Mouse (Mus musculus) stomach, postnatal 0 days (tissue): ENCODE data around the gene Plekha5. TPM values are rescaled to one million over a fixed set of nuclear protein-coding genes. Genes with fewer than 3 reads are reported as not detected.

Experiments
- ATAC-seq: fragments of 200-750 bp; cut with Nextera tagmentation; 2 replicates; pipeline ENCODE4 v1.8.0; 2017; ENCODE audit not compliant: low FRiP score, low TSS enrichment
- DNase-seq: peaks from one replicate; pipeline ENCODE4 v3.0.0-alpha.2; 2016; ENCODE audit warnings: low spot score
- H3K27ac ChIP-seq: fragments of 300-500 bp; sonication (generic); replicated peaks from 2 replicates; pipeline ENCODE4 v1.5.1; 2014; ENCODE audit warnings: mild to moderate bottlenecking, control low read depth
- H3K27me3 ChIP-seq: fragments of 300-500 bp; sonication (generic); 2 replicates; pipeline ENCODE4 v1.6.1; 2014; ENCODE audit warnings: low read length; ENCODE audit not compliant: control insufficient read depth, insufficient read depth
- H3K36me3 ChIP-seq: fragments of 300-500 bp; sonication (generic); 2 replicates; pipeline ENCODE4 v1.6.1; 2014; ENCODE audit warnings: low read length, mixed read lengths; ENCODE audit not compliant: control insufficient read depth, insufficient read depth
- H3K4me1 ChIP-seq: fragments of 300-500 bp; sonication (generic); replicated peaks from 2 replicates; pipeline ENCODE4 v1.6.1; 2014; ENCODE audit warnings: antibody characterized with exemption; ENCODE audit not compliant: control insufficient read depth, insufficient read depth
- H3K4me2 ChIP-seq: fragments of 300-500 bp; sonication (generic); replicated peaks from 2 replicates; pipeline ENCODE4 v1.6.1; 2014; ENCODE audit warnings: low read depth, mild to moderate bottlenecking, control low read depth, moderate library complexity
- H3K4me3 ChIP-seq: fragments of 300-500 bp; sonication (generic); 2 replicates; pipeline ENCODE4 v1.5.1; 2014; ENCODE audit warnings: low read depth, low read length, control low read depth
- H3K9ac ChIP-seq: fragments of 300-500 bp; sonication (generic); 2 replicates; pipeline ENCODE4 v1.6.1; 2014; ENCODE audit warnings: mild to moderate bottlenecking, low read length, control low read depth, mixed read lengths
- H3K9me3 ChIP-seq: fragments of 300-500 bp; sonication (generic); 2 replicates; pipeline ENCODE4 v1.6.1; 2016; ENCODE audit warnings: low read length; ENCODE audit not compliant: control insufficient read depth
- CTCF ChIP-seq: IDR thresholded peaks from 2 replicates; pipeline ENCODE4 v1.5.1; 2016; ENCODE audit warnings: antibody characterized with exemption, low read depth, mild to moderate bottlenecking, moderate library complexity
- EP300 ChIP-seq: optimal IDR thresholded peaks from 2 replicates; pipeline ENCODE3; 2016; ENCODE audit warnings: antibody characterized with exemption
- WGBS: fragments of 180-500 bp; shearing (Covaris S2); extraction: QIAGEN DNeasy Blood & Tissue Kit; methylation state at CpG from one replicate; pipeline ENCODE4 v1.1.7; 2014; 5-methylcytosine and 5-hydroxymethylcytosine counted together
- polyA plus RNA-seq: library from polyadenylated mRNA; unstranded; fragments of >200 nt; fragmentation: Nextera tagmentation; extraction: Ambion mirVana; gene quantifications from 2 replicates; pipeline ENCODE4 v1.2.1, GENCODE M21; 2015

Gene Plekha5
- polyA plus RNA-seq, 1 experiment from 2014 or later, result 23.1 TPM

- H3K27ac ChIP-seq, result no peak overlapping the region
- ATAC-seq (no peak), DNase-seq (no peak)
- H3K27me3 ChIP-seq, result no peaks in the 10 kb centered on the region
- no peak overlapping the region for H3K9ac ChIP-seq
- no peaks in the 10 kb centered on the region for H3K9me3 ChIP-seq
- no peak for TF ChIP-seq EP300
- TF ChIP-seq CTCF, result no peak
- WGBS, result 74% methylated on average over 8 of the region's 8 CpGs
- no peaks in the 10 kb centered on the region for H3K4me1 ChIP-seq
- no peak overlapping the region for H3K4me2 ChIP-seq
- no peak overlapping the region for H3K4me3 ChIP-seq
- peaks cover 9% of the 10 kb centered on the region; the same call in 1 of the 2 replicates for H3K36me3 ChIP-seq
Measured at GRCm38 (mm10) chr6:140429236-140429635, 5.4 kb downstream of the Plekha5 start.

GRCm38 (mm10) chr6:140432363-140432762 lies 8.5 kb downstream of the Plekha5 start:
- no peak for TF ChIP-seq EP300
- H3K9me3 ChIP-seq, result no peaks in the 10 kb centered on the region
- H3K4me1 ChIP-seq, result no peaks in the 10 kb centered on the region
- WGBS, result 93% methylated on average over 9 of the region's 9 CpGs
- no peak overlapping the region for H3K4me2 ChIP-seq
- no peak overlapping the region for H3K27ac ChIP-seq
- ATAC-seq (no peak), DNase-seq (no peak)
- no peaks in the 10 kb centered on the region for H3K27me3 ChIP-seq
- no peak overlapping the region for H3K4me3 ChIP-seq
- H3K36me3 ChIP-seq, result peaks cover 9% of the 10 kb centered on the region
- no peak overlapping the region for H3K9ac ChIP-seq

GRCm38 (mm10) chr6:140443374-140443773 lies 19.5 kb downstream of the Plekha5 start:
- ATAC-seq (peak; percentile 31; the same call in 1 of the 2 replicates), DNase-seq (peak; percentile 79)
- Histone ChIP-seq H3K4me1 (no peaks in the 10 kb centered on the region), H3K36me3 (no peaks in the 10 kb centered on the region), H3K27ac (no peak overlapping the region), H3K27me3 (no peaks in the 10 kb centered on the region), H3K9ac (no peak overlapping the region), H3K9me3 (no peaks in the 10 kb centered on the region), H3K4me2 (no peak overlapping the region), H3K4me3 (no peak overlapping the region)
- TF ChIP-seq EP300, result no peak
- peak; percentile 88 for TF ChIP-seq CTCF
- 88% methylated on average over 5 of the region's 5 CpGs for WGBS

DNA sequence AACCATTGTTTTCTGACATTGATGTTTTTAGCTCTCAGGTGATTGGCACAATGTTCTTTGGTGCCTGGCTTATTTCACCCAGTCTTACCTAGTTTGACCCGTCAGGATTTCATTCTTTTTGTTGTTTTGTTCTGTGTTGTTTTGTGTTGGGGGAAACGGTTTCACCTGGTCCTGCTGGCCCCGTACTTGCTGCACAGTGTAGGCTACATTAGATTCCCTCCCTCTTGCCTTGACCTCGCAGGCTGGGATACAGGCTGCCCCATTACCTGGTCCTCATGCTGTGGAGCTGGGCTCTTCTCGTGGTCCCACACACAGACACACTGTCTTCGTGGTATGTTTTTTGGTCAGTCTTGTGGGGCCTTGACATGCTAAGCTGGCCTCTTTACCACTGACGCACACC lies 20.3 kb downstream of the Plekha5 start:
- WGBS, result 75% methylated on average over 7 of the region's 7 CpGs
- ATAC-seq, result no peak

GRCm38 (mm10) chr6:140444855-140445465 lies 21.1 kb downstream of the Plekha5 start:
- no peaks in the 10 kb centered on the region for H3K36me3 ChIP-seq
- H3K9me3 ChIP-seq, result no peaks in the 10 kb centered on the region
- ATAC-seq (peak; percentile 70; the same call in 1 of the 2 replicates), DNase-seq (no peak)
- no peak for TF ChIP-seq CTCF
- no peak for TF ChIP-seq EP300
- no peaks in the 10 kb centered on the region for H3K4me1 ChIP-seq
- no peak overlapping the region for H3K4me2 ChIP-seq
- H3K9ac ChIP-seq, result no peak overlapping the region
- WGBS, result 42% methylated on average over 10 of the region's 10 CpGs
- H3K27ac ChIP-seq, result no peak overlapping the region; the same call in 1 of the 2 replicates
- H3K4me3 ChIP-seq, result no peak overlapping the region
- H3K27me3 ChIP-seq, result no peaks in the 10 kb centered on the region

More for the DNA sequence above, 20.3 kb downstream of the Plekha5 start:
- Histone ChIP-seq H3K9me3 (no peaks in the 10 kb centered on the region), H3K36me3 (no peaks in the 10 kb centered on the region), H3K4me2 (no peak overlapping the region), H3K4me3 (no peak overlapping the region), H3K9ac (no peak overlapping the region), H3K27me3 (no peaks in the 10 kb centered on the region), H3K4me1 (no peaks in the 10 kb centered on the region), H3K27ac (no peak overlapping the region)
- TF ChIP-seq EP300 (no peak), CTCF (no peak)
- no peak for DNase-seq

DNA sequence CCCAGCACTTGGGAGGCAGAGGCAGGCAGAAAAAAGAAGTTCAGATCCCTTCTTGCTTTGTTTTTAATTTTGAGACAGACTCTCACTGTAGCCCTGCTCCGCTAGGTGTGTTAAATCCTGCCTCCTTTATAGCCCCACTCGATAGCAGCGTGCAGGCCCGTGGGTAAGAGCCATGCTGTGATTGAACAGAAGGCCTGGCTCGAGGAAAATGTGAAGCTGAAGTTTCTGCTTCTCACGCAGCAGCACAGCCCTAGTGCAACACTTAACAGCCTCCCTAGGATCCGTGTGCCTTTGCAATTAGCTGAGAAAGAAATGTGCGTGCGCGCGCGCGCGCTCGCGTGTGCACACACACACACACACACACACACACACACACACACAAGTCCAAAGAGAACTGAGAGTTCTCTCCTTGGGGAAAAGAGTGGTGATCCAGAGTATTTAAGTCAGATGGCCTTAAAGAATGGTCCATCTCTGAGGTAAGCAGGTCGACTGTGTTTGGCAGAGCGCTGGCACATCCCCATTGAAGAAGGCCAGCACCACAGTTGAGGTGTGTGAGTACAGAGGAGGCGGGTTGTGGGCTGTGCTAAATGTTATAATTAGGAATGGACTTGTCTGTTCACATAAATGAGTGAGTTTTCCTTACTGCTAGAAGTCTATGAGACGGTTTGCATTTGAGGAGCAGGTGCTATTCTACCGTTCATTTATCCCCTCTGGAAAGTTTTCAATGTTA lies 24.3 kb downstream of the Plekha5 start:
- DNase-seq (no peak), ATAC-seq (no peak)
- H3K4me1 ChIP-seq, result no peaks in the 10 kb centered on the region
- H3K9ac ChIP-seq, result no peak overlapping the region
- TF ChIP-seq EP300 (no peak), CTCF (no peak)
- no peaks in the 10 kb centered on the region for H3K27me3 ChIP-seq
- no peak overlapping the region for H3K27ac ChIP-seq
- 90% methylated on average over 21 of the region's 21 CpGs for WGBS
- no peak overlapping the region for H3K4me3 ChIP-seq
- H3K9me3 ChIP-seq, result no peaks in the 10 kb centered on the region
- H3K36me3 ChIP-seq, result no peaks in the 10 kb centered on the region
- no peak overlapping the region for H3K4me2 ChIP-seq
